Mouse (Mus musculus): ENCODE data around the gene Gtsf1.

Gene Gtsf1

DNA sequence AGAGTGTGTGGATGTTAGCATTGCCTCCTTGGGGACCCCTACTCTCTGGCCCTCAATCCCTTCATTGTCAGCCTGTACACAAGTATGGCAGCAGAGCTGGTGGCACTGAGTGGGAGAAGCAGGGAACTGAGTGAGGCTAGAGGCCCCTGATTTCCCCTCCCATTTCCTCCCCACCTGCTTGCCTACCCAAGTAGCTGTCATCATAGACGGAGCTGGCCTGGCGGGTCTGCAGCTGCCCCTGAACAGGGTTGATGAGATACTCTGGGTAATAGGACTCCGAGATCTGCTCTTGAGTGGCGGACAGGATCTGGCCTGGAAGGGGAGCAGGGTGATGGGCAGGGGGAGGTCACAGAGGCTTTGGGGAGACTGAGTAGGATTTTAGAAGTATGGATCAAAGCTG lies 74.1 kb downstream of the Gtsf1 start:
- peak; percentile 56 for DNase-seq

DNA sequence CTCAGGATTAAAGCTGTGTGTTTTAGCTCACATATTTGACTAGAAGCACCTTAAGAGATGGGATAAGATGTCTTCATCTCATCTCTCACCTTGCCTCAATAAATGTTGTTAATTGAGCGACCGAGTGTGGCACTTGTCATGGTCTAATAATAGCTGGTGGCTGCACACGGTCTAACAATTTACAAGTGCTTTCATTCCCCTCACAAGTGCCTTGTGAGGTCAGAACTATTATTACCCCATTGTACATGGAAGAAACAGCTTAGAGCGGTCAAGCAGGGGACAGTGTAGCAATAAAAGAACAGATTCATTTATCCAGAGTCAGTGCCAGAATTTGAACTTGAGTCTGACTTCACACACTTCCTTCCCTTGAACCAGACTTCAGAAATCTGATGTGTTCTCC lies 74.8 kb downstream of the Gtsf1 start:
- no peak for DNase-seq

DNA sequence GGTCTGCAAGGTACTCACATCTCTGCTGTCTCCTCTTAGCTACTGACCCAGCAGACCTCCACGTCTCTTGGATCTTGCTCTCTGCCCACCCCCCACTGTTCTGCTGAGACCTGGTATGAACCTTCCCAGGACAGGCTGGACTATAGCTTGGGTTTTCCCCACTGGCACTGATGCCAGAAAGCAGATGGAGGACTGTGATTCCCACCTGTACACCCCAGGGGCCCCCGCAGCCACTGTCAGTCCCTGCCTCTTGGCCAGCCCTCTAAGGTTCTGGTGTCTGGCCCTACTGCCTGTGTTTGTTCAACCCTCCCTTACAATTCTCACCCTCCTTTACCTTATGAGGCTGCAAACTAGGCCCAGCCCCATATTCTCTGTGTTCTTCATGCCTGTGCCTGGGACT lies 75.6 kb downstream of the Gtsf1 start:
- DNase-seq: no peak

DNA sequence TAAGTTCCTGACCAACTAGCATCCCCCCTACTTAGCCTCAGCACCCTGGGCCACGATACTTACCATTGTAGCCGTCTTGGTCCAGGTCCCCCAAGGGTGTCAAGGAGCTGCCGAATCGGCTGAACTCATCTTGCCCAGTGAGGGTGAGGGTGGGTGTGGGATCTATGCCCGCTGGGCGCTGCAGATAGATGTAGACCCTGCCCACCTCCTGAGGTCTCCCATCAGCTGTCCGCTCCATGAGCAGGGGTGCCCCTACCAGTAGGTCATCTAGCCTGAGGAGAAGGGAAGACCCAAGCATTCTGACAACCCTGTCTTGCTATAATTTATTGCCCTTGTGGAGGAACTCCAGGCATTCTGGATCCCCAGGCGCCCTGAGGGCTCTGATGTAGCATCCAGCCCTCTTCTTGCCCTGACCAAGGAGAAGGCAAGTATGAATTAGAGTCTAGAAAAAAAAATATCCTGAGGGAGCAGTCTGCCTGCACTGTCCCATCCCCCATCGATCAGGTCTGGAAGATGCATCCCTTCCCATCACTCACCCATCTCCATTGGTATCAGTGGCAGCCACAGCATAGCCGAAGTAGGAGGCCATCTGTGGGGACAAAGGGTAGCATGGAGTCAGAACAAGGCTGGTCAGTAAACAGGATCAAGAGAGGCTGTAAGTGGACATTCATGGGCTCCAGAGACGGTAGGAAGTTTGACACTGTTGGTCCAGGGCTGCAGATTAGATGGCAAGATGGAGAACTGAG lies 76.6 kb downstream of the Gtsf1 start:
- DNase-seq: no peak

DNA sequence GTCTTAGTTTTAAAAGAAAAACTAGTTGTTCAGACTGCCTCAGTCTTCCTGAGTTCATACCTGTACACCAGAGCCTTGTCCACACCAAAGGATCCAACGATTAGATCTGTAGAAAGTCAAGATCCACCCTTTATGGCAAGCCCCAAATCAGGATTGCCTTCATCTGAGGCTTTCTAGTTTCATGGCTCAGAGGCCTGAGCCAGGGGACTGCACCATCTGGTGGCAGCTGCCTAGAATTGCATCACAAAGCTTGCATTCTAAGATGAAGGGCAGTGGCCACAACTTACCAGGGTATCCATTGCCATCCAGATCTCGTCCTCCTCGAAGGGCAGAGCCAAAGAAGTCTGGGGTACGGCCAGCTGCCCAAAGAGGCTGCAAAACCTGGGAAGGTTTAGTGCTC lies 77.4 kb downstream of the Gtsf1 start:
- peak; percentile 60 for DNase-seq
